Mouse (Mus musculus) Patski (cell line): ENCODE results near the gene Olfr653. TPM values are rescaled to one million over a fixed set of nuclear protein-coding genes. Genes with fewer than 3 reads are reported as not detected.

Source experiments
- ATAC-seq: fragments of 100-300 bp; one replicate; pipeline ENCODE4 v1.8.0; 2021
- CTCF ChIA-PET: fragments of 350-600 bp; sonication (Branson Sonifier 250); formaldehyde crosslinking; loops from one replicate; lab custom pipeline; 2022; ENCODE audit warnings: inconsistent platforms; lab: Charles Lee
- POLR2A ChIA-PET: fragments of 350-600 bp; sonication (Branson Sonifier 250); formaldehyde crosslinking; loops from one replicate; lab custom pipeline; 2022; ENCODE audit warnings: antibody characterized with exemption, inconsistent platforms; lab: Charles Lee
- DNase-seq: peaks from one replicate; pipeline ENCODE4 v3.0.0-alpha.2; 2011; ENCODE audit warnings: low read depth, low spot score
- H3K27me3 ChIP-seq: fragments of 371-371 bp; one replicate; pipeline ENCODE4 v1.5.1; 2021
- CTCF ChIP-seq: fragments of 100-300 bp; IDR thresholded peaks from one replicate; pipeline ENCODE4 v1.5.1; 2021
- in situ Hi-C: fragments of 300-500 bp; cut with MboI; formaldehyde crosslinking; loops from 3 replicates; pipeline ENCODE4 v1.11.1; 2018; ENCODE audit warnings: low pct_unique_long_range_greater_than_20kb, mixed read lengths
- polyA plus RNA-seq: library from polyadenylated mRNA; unstranded; gene quantifications from one replicate; pipeline ENCODE4 v1.2.3, GENCODE M21; 2021

Gene Olfr653
- not detected for polyA plus RNA-seq

DNA sequence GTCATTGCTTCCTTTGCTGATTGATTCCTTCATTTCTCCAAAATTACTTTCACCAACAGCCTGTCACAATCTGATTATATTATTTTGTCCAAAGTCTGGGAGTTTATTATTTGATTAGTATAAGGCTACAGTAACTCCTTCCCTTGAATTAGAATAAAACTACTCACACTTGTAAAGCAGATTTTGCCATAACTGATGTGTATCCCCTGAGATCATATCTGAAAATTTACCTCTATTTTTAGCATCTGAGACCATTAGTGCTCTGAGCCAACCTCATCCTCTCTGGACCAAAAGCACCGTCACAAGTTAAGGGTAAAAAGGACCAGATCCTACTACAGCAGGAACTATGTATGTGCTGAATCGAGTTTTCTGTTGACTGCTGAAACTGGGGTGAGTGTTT lies at the start of gene Olfr653:
Gene Olfr653, plus strand, starts transcription at position 301 of the 400 bp plus-strand sequence.
- DNase-seq: no peak
- in situ Hi-C loops: no loop called here
- ChIA-PET POLR2A (interaction anchor here (0.6 kb wide), 1 partner anchor 247 kb away, joined by 4 read pairs; no protein-coding TSS in a partner anchor), CTCF (no interaction called here)
- TF ChIP-seq CTCF: no peak
- ATAC-seq: no peak
- H3K27me3 ChIP-seq: no peaks in the 10 kb centered on the region

- DNase-seq: no peak
- in situ Hi-C loops: no loop called here
- no peak for ATAC-seq
- ChIA-PET POLR2A (no interaction called here), CTCF (no interaction called here)
- H3K27me3 ChIP-seq: no peaks in the 10 kb centered on the region
- no peak for TF ChIP-seq CTCF
Measured at GRCm38 (mm10) chr7:104549833-104550232, 27.3 kb upstream of the Olfr653 start, which contains the start of gene Olfr651. Olfr651 (plus strand) TSS chr7:104550133.

DNA sequence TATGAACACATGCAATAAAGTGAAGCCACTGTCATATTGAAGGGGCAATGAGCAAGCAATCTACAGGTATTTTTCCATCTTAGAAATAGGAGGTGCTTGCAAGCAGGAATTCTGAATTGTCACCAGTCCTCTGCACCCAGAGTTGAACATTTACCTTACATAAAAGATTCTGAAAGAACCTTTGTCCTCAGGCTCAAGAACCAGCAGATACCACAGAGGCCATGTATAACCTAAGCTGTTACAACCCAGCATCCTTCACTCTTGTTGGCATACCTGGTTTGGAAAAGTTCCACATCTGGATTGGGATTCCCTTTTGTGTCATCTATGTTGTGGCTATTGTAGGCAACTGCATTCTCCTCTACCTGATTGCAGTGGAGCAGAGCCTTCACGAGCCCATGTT lies 24.4 kb upstream of the Olfr653 start:
- ATAC-seq (no peak), DNase-seq (no peak)
- in situ Hi-C loops: no loop called here
- TF ChIP-seq CTCF: no peak
- ChIA-PET CTCF (no interaction called here), POLR2A (no interaction called here)
- H3K27me3 ChIP-seq: no peaks in the 10 kb centered on the region

DNA sequence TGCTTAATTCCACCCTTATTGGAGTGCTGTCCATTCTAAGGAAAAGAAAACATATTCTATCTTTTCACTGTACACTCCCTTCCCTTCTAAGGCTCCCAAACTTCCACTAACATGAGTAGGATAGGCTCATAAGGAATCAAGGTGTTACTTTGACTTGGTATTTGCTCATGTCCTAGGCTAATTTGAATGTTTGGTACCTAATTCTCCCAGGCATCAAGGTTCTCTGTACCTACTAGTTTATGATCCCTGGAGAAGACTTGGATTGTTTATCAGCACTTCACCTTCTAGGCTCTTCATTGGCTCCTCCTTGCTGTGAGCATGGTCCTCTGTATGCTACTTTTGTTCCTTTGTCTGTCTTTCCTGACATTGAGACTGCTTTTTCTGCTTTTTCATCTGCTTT lies 16.5 kb upstream of the Olfr653 start, which contains the start of gene Olfr652:
Gene Olfr652, plus strand, starts transcription at position 301 of the 400 bp plus-strand sequence.
- in situ Hi-C loops: no loop called here
- ATAC-seq: no peak
- H3K27me3 ChIP-seq: no peaks in the 10 kb centered on the region
- DNase-seq: no peak
- POLR2A ChIA-PET: no interaction called here
- no peak for TF ChIP-seq CTCF
- CTCF ChIA-PET: no interaction called here

GRCm38 (mm10) chr7:104580846-104581245 lies 3.7 kb downstream of the Olfr653 start:
- ChIA-PET POLR2A (no interaction called here), CTCF (no interaction called here)
- no peaks in the 10 kb centered on the region for H3K27me3 ChIP-seq
- no peak for ATAC-seq
- in situ Hi-C loops: no loop called here
- DNase-seq: no peak
- no peak for TF ChIP-seq CTCF

GRCm38 (mm10) chr7:104581429-104581828 lies 4.3 kb downstream of the Olfr653 start:
- DNase-seq: no peak
- ChIA-PET CTCF (no interaction called here), POLR2A (no interaction called here)
- TF ChIP-seq CTCF: no peak
- no peak for ATAC-seq
- H3K27me3 ChIP-seq: no peaks in the 10 kb centered on the region
- in situ Hi-C loops: no loop called here

- no peak for DNase-seq
- H3K27me3 ChIP-seq: no peaks in the 10 kb centered on the region
- in situ Hi-C loops: no loop called here
- CTCF ChIA-PET: no interaction called here
- no peak for ATAC-seq
- POLR2A ChIA-PET: no interaction called here
- TF ChIP-seq CTCF: no peak
Measured at GRCm38 (mm10) chr7:104586725-104587124, 9.6 kb downstream of the Olfr653 start, which contains the start of gene Olfr654. Olfr654 (plus strand) TSS chr7:104587025.

GRCm38 (mm10) chr7:104588274-104588673 lies 11.2 kb downstream of the Olfr653 start:
- ChIA-PET POLR2A (no interaction called here), CTCF (no interaction called here)
- TF ChIP-seq CTCF: no peak
- DNase-seq (no peak), ATAC-seq (no peak)
- in situ Hi-C loops: no loop called here
- H3K27me3 ChIP-seq: no peaks in the 10 kb centered on the region

DNA sequence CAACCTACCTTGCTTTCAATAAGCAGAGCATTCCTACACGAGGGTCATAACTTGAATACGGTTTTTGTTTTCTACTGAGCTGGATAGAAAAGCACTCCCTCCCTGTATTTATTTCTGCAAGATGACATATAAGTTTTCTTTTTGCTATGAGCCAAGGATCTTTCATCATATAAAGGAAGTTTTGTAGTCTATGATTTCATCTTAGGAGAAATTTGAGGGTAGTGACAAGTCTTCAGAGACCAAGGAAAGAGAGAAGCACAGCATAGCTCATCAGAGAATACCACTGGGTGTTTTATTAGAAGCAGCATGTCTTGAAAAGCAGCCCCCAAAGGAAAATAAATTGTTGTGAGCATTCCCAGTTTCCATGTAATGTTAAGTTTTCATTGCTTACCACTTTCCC lies 24.6 kb downstream of the Olfr653 start, which contains the start of gene Olfr655:
Gene Olfr655, minus strand, starts transcription at position 101 of the 400 bp plus-strand sequence.
- POLR2A ChIA-PET: no interaction called here
- ATAC-seq (no peak), DNase-seq (no peak)
- H3K27me3 ChIP-seq: no peaks in the 10 kb centered on the region
- in situ Hi-C loops: loop anchor here (10.0 kb wide), 1 partner anchor 397 kb away; no protein-coding TSS in a partner anchor
- TF ChIP-seq CTCF: no peak
- CTCF ChIA-PET: no interaction called here

DNA sequence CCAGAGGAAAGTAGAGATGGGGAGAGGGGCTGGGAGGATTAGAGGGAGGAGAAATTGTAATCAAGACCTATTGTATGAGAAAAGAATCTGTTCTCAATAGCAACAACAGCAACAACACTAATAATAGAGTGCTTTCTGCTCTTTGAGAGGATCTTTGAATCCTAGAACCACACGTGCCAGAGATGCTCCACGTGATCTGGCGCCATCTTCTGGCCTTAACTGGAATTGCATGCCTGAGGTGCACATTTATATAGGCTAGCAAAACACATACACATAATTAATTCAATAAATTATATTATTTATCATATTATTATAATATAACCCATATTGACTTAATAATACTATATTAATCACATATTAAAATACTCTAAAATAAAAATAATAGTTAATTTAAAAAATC lies 26.1 kb downstream of the Olfr653 start:
- ChIA-PET POLR2A (no interaction called here), CTCF (no interaction called here)
- TF ChIP-seq CTCF: peak; percentile 53
- no peak for DNase-seq
- ATAC-seq: no peak
- no peaks in the 10 kb centered on the region for H3K27me3 ChIP-seq
- in situ Hi-C loops: loop anchor here (10.0 kb wide), 1 partner anchor 398 kb away; no protein-coding TSS in a partner anchor

- CTCF ChIA-PET: no interaction called here
- POLR2A ChIA-PET: no interaction called here
- DNase-seq (no peak), ATAC-seq (no peak)
- TF ChIP-seq CTCF: no peak
- in situ Hi-C loops: loop anchor here (10.0 kb wide), 1 partner anchor 400 kb away; no protein-coding TSS in a partner anchor
- no peaks in the 10 kb centered on the region for H3K27me3 ChIP-seq
Measured at GRCm38 (mm10) chr7:104604727-104605126, 27.6 kb downstream of the Olfr653 start.

DNA sequence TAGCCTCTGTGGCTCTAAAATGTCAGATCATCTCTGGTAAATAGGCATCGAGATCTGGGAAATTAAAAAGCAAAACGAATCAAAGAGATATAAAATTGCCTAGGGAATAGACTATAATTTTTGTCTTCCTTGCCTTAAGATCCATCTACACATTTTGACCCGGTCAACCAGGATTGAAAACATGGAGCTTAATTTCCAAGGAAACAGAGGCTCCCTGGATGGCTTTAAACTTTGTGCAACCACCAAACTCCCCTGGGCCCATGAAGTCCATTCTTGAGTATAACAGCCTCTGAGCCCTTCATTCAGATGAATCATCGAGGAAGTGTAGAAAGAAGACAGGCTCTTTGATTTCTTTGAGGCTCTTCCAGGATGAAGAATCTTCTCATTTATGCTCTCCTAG lies 36.5 kb downstream of the Olfr653 start, which contains the start of gene Olfr656:
Gene Olfr656, plus strand, starts transcription at position 301 of the 400 bp plus-strand sequence.
- ChIA-PET POLR2A (no interaction called here), CTCF (no interaction called here)
- in situ Hi-C loops: no loop called here
- H3K27me3 ChIP-seq: no peaks in the 10 kb centered on the region
- DNase-seq (no peak), ATAC-seq (no peak)
- no peak for TF ChIP-seq CTCF
